Mouse (Mus musculus) thymus, adult 2 months (tissue): ENCODE results near the gene Plvap.

Experiments used
- CTCF ChIP-seq: fragments of 200-500 bp; IDR thresholded peaks from 2 replicates; pipeline ENCODE4 v1.5.1; 2012; ENCODE audit warnings: mild to moderate bottlenecking, control low read depth, low read length, moderate library complexity, borderline replicate concordance; ENCODE audit not compliant: control insufficient read depth, poor library complexity, insufficient read depth; ENCODE audit errors: extremely low read depth
- POLR2A ChIP-seq: fragments of 200-500 bp; IDR thresholded peaks from 2 replicates; pipeline ENCODE4 v1.6.1; 2012; ENCODE audit warnings: mild to moderate bottlenecking, low read length, control low read depth, moderate library complexity; ENCODE audit not compliant: control insufficient read depth, poor library complexity, insufficient read depth; ENCODE audit errors: extremely low read depth

- no peak for TF ChIP-seq CTCF
- no peak for TF ChIP-seq POLR2A
These were observed 39.2 kb upstream of the Plvap start for GRCm38 (mm10) chr8:71550754-71551153.
